ENCODE assay signal across 12 mouse cellular contexts in the genomic region with DNA sequence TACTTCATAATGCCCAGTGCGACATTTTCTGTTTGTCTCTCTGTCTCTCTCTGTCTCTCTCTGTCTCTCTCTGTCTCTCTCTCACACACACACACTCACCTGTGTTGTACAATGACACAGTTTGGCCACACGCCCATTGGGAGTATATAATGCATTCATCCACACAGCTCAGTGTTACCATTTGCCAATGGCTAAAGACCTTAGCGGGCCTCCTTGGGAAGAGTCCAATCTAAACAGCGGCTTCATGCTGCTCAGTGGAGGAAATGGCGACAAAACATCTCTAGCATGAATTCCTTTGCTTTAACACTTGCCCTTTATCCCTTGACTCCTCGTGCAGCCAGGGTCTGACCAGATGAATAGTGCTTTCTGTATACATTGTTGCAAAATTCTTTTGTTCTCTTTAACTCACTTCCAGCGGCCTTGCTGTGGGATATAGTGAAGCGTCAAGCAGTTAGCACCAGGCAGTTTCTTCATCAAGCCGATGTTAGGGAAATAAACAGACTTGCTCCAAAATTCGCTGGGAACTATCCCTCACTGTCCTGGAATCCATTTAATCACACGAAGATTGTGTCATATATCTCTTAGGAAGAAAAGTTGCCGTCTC. TPM values are rescaled to one million over a fixed set of nuclear protein-coding genes. Genes with fewer than 3 reads are reported as not detected.
DNase-seq lines count a peak whose midpoint lies in the region; ATAC-seq and TF ChIP-seq lines count a peak whose summit lies in the region.
"Had no signal": no experiment of that assay in that cellular context is flagged by ENCODE, and none has a peak within 500 bp of the region (broad histone marks: within the 10 kb centered on the region; RNA-seq: fewer than 3 reads in every experiment).

No protein-coding gene starts in this region.

- ATAC-seq in hindbrain, embryonic 14.5 days (ENCODE audit: low FRiP score) = no peak; the same call in 1 of the 2 replicates
- no peak for ATAC-seq in hindbrain, embryonic 11.5 days (ENCODE audit: low FRiP score)
- no peak for ATAC-seq in neural tube, embryonic 13.5 days (ENCODE audit: low read depth)
- no peak for ATAC-seq in neural tube, embryonic 15.5 days (ENCODE audit: low FRiP score)
- ATAC-seq: inflammation-experienced regulatory T-cells, adult 6 months had no signal

- no peaks in the 10 kb centered on the region for H3K36me3 ChIP-seq in hindbrain, embryonic 14.5 days (replicated peaks; ENCODE audit: control insufficient read depth, insufficient read depth)
- no peaks in the 10 kb centered on the region for H3K36me3 ChIP-seq in hindbrain, embryonic 11.5 days (ENCODE audit: control insufficient read depth, insufficient read depth, low read length)
- no peaks in the 10 kb centered on the region for H3K36me3 ChIP-seq in neural tube, embryonic 13.5 days
- no peaks in the 10 kb centered on the region for H3K36me3 ChIP-seq in kidney, adult 2 months (ENCODE audit: control insufficient read depth, insufficient read depth, low read length)
- H3K36me3 ChIP-seq in neural tube, embryonic 15.5 days = no peaks in the 10 kb centered on the region
- H3K36me3 ChIP-seq: embryonic facial prominence, embryonic 13.5 days had no signal

- H3K9ac ChIP-seq in hindbrain, embryonic 14.5 days = no peak overlapping the region
- no peak overlapping the region for H3K9ac ChIP-seq in hindbrain, embryonic 11.5 days (ENCODE audit: low read depth, low read length)
- no peak overlapping the region for H3K9ac ChIP-seq in neural tube, embryonic 13.5 days
- no peak overlapping the region for H3K9ac ChIP-seq in neural tube, embryonic 15.5 days (replicated peaks)
- H3K9ac ChIP-seq: embryonic facial prominence, embryonic 13.5 days had no signal

- no peak overlapping the region for H3K27ac ChIP-seq in hindbrain, embryonic 14.5 days
- no peak overlapping the region for H3K27ac ChIP-seq in hindbrain, embryonic 11.5 days (ENCODE audit: low read depth, low read length)
- H3K27ac ChIP-seq in neural tube, embryonic 13.5 days (replicated peaks) = peak overlapping the region; percentile 14
- H3K27ac ChIP-seq in kidney, adult 2 months (ENCODE audit: insufficient read depth, low read depth, low read length) = no peak overlapping the region
- peak overlapping the region; percentile 49 for H3K27ac ChIP-seq in neural tube, embryonic 15.5 days (replicated peaks)
- H3K27ac ChIP-seq: embryonic facial prominence, embryonic 13.5 days; left cerebral cortex, adult 2 months had no signal

- DNase-seq in hindbrain, embryonic 14.5 days (ENCODE audit: low spot score) = peak; percentile 34
- DNase-seq in hindbrain, embryonic 11.5 days (ENCODE audit: low spot score) = no peak
- no peak for DNase-seq in neural tube, embryonic 10.5 days (ENCODE audit: extremely low spot score, low spot score)
- peak; percentile 60 for DNase-seq in kidney, adult 2 months
- DNase-seq in urinary bladder, postnatal 14 days (ENCODE audit: low spot score) = no peak
- DNase-seq: cerebellum, adult 11 months; gastrocnemius, postnatal 25 days had no signal

- no peak overlapping the region for H3K4me3 ChIP-seq in hindbrain, embryonic 14.5 days (replicated peaks; ENCODE audit: low read length)
- no peak overlapping the region for H3K4me3 ChIP-seq in hindbrain, embryonic 11.5 days (ENCODE audit: low read depth, low read length)
- H3K4me3 ChIP-seq in neural tube, embryonic 13.5 days = no peak overlapping the region
- no peak overlapping the region for H3K4me3 ChIP-seq in kidney, adult 2 months (ENCODE audit: insufficient read depth, low read depth, low read length)
- H3K4me3 ChIP-seq in neural tube, embryonic 15.5 days (replicated peaks) = no peak overlapping the region
- H3K4me3 ChIP-seq: embryonic facial prominence, embryonic 13.5 days; left cerebral cortex, adult 2 months had no signal

- H3K4me1 ChIP-seq in hindbrain, embryonic 14.5 days (replicated peaks; ENCODE audit: control insufficient read depth, insufficient read depth, low read length) = peaks cover 6% of the 10 kb centered on the region; the same call in 1 of the 2 replicates
- no peaks in the 10 kb centered on the region for H3K4me1 ChIP-seq in hindbrain, embryonic 11.5 days (replicated peaks; ENCODE audit: control insufficient read depth, insufficient read depth, low read length)
- H3K4me1 ChIP-seq in neural tube, embryonic 13.5 days (replicated peaks) = peaks cover 34% of the 10 kb centered on the region
- no peaks in the 10 kb centered on the region for H3K4me1 ChIP-seq in kidney, adult 2 months (ENCODE audit: control insufficient read depth, insufficient read depth, low read length)
- H3K4me1 ChIP-seq in neural tube, embryonic 15.5 days = peaks cover 27% of the 10 kb centered on the region

- no peaks in the 10 kb centered on the region for H3K27me3 ChIP-seq in hindbrain, embryonic 14.5 days (ENCODE audit: control insufficient read depth, insufficient read depth, low read length)
- H3K27me3 ChIP-seq in hindbrain, embryonic 11.5 days (ENCODE audit: control insufficient read depth, insufficient read depth, low read length) = no peaks in the 10 kb centered on the region
- no peaks in the 10 kb centered on the region for H3K27me3 ChIP-seq in neural tube, embryonic 13.5 days
- no peaks in the 10 kb centered on the region for H3K27me3 ChIP-seq in kidney, adult 2 months (replicated peaks; ENCODE audit: control insufficient read depth, insufficient read depth, low read length)
- H3K27me3 ChIP-seq in neural tube, embryonic 15.5 days (replicated peaks) = no peaks in the 10 kb centered on the region
- H3K27me3 ChIP-seq: embryonic facial prominence, embryonic 13.5 days had no signal

- no peak overlapping the region for H3K4me2 ChIP-seq in hindbrain, embryonic 14.5 days (replicated peaks)
- H3K4me2 ChIP-seq in hindbrain, embryonic 11.5 days (replicated peaks; ENCODE audit: low read depth, low read length) = no peak overlapping the region
- H3K4me2 ChIP-seq in neural tube, embryonic 13.5 days = no peak overlapping the region
- H3K4me2 ChIP-seq in neural tube, embryonic 15.5 days = no peak overlapping the region
- H3K4me2 ChIP-seq: embryonic facial prominence, embryonic 13.5 days had no signal

- TF ChIP-seq POLR2A in kidney, adult 2 months (IDR thresholded peaks at IDR 0.05; ENCODE audit: low read depth, low read length) = no peak

- 36% methylated on average over 12 of the region's 12 CpGs for WGBS in hindbrain, embryonic 14.5 days
- WGBS in hindbrain, embryonic 11.5 days = 46% methylated on average over 12 of the region's 12 CpGs
- 35% methylated on average over 12 of the region's 12 CpGs for WGBS in neural tube, embryonic 13.5 days
- WGBS in kidney, adult 2 months = 51% methylated on average over 12 of the region's 12 CpGs
- 39% methylated on average over 12 of the region's 12 CpGs for WGBS in neural tube, embryonic 15.5 days

- no peak for TF ChIP-seq CTCF in kidney, adult 2 months (conservative IDR thresholded peaks at IDR 0.05; ENCODE audit: insufficient read depth, insufficient read length, low read depth, low read length)

- H3K9me3 ChIP-seq in hindbrain, embryonic 14.5 days (ENCODE audit: control insufficient read depth, low read length) = no peaks in the 10 kb centered on the region
- H3K9me3 ChIP-seq in hindbrain, embryonic 11.5 days (ENCODE audit: control insufficient read depth, low read length) = no peaks in the 10 kb centered on the region
- H3K9me3 ChIP-seq in neural tube, embryonic 13.5 days = no peaks in the 10 kb centered on the region
- H3K9me3 ChIP-seq in neural tube, embryonic 15.5 days (replicated peaks) = no peaks in the 10 kb centered on the region
- H3K9me3 ChIP-seq: embryonic facial prominence, embryonic 13.5 days had no signal

RNA-seq across cellular contexts. Expression of a gene that starts 30.1 kb away (rescaled TPM):
- polyA plus RNA-seq in hindbrain, embryonic 14.5 days (2014; fragmentation: Nextera tagmentation; extraction: Ambion mirVana) = 116 and 135 TPM in 2 replicates
- 112 and 123 TPM in 2 replicates for polyA plus RNA-seq in hindbrain, embryonic 11.5 days (2014; fragmentation: Nextera tagmentation; extraction: Ambion mirVana)
- 104 and 112 TPM in 2 replicates for polyA plus RNA-seq in neural tube, embryonic 13.5 days (2015; fragmentation: Nextera tagmentation; extraction: Ambion mirVana)
- 45.9 and 48.9 TPM in 2 replicates for polyA plus RNA-seq in kidney, adult 2 months (2012; rRNA removed)
- polyA plus RNA-seq in neural tube, embryonic 15.5 days (2015; fragmentation: Nextera tagmentation; extraction: Ambion mirVana) = 93.5 and 96.3 TPM in 2 replicates

Comparison
In these comparisons a context has a peak if more than half of its experiments do, and no peak if none do; other contexts are left out.
1. DNase-seq: peak in hindbrain, embryonic 14.5 days (single experiment) and kidney, adult 2 months (single experiment); none in hindbrain, embryonic 11.5 days (single experiment), neural tube, embryonic 10.5 days (single experiment) and urinary bladder, postnatal 14 days (single experiment).
2. H3K27ac ChIP-seq: peak in neural tube, embryonic 13.5 days (single experiment) and neural tube, embryonic 15.5 days (single experiment); none in hindbrain, embryonic 14.5 days (single experiment), hindbrain, embryonic 11.5 days (single experiment) and kidney, adult 2 months (single experiment).